ENCODE assay signal across 12 mouse cellular contexts in the genomic region with DNA sequence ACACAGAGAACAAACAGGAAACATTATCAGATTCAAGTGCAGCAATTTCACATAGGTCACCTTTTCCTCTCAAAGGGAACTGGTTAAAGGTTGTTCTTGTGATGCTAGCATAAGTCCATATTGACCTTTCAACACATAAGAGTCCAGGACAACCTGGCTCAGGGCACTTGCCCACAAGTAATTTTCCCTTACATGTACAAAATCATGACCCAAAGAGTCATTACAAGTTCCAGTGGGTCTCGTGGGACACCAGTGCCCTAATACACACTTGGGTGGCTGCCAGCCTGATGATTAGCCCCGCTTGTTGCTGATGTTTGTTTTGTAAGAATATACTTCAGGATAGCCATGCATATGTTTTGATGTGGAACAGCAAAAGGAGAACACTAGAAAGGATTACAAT.
A peak's percentile ranks its signal among the peaks of the same experiment; 100 is the strongest.
DNase-seq lines count a peak whose midpoint lies in the region; ATAC-seq lines count a peak whose summit lies in the region.
"Had no signal": no experiment of that assay in that cellular context is flagged by ENCODE, and none has a peak within 500 bp of the region (broad histone marks: within the 10 kb centered on the region; RNA-seq: fewer than 3 reads in every experiment).

No protein-coding gene starts in this region.

- peaks cover 21% of the 10 kb centered on the region for H3K4me1 ChIP-seq in kidney, embryonic 16.5 days (ENCODE audit: insufficient read depth, low read length)
- H3K4me1 ChIP-seq: stomach, embryonic 15.5 days had no signal

- no peaks in the 10 kb centered on the region for H3K27me3 ChIP-seq in kidney, embryonic 16.5 days (ENCODE audit: insufficient read depth, low read length)
- H3K27me3 ChIP-seq: stomach, embryonic 15.5 days had no signal

- ATAC-seq in kidney, embryonic 16.5 days (ENCODE audit: low FRiP score, low TSS enrichment), result no peak

- peak; percentile 5 for DNase-seq in kidney, adult 11 months
- DNase-seq in NIH3T3 (ENCODE audit: low read depth), result peak; percentile 63
- peak; percentile 14 to 39 for DNase-seq in adrenal gland, postnatal 36 days
- DNase-seq in kidney, postnatal 10 days, result peak; percentile 56
- no peak for DNase-seq in T-cell, adult 2 months (ENCODE audit: low spot score)
- DNase-seq in spleen, postnatal 14 days (ENCODE audit: low spot score in 2 of 2), result no peak
- DNase-seq: right cerebral cortex, postnatal 14 days had no signal

- no peaks in the 10 kb centered on the region for H3K9me3 ChIP-seq in kidney, embryonic 16.5 days (ENCODE audit: low read length)
- H3K9me3 ChIP-seq: stomach, embryonic 15.5 days had no signal

- 24% methylated on average over 2 of the region's 2 CpGs for WGBS in kidney, embryonic 16.5 days

- no peaks in the 10 kb centered on the region for H3K36me3 ChIP-seq in kidney, embryonic 16.5 days (ENCODE audit: insufficient read depth, low read length)
- H3K36me3 ChIP-seq: stomach, embryonic 15.5 days had no signal

- no peak overlapping the region for H3K4me3 ChIP-seq in kidney, embryonic 16.5 days (ENCODE audit: low read length)
- H3K4me3 ChIP-seq: heart, adult 2 months; stomach, embryonic 15.5 days had no signal

- no peak overlapping the region; the same call in 1 of the 2 replicates for H3K9ac ChIP-seq in kidney, embryonic 16.5 days (replicated peaks; ENCODE audit: low read length)
- H3K9ac ChIP-seq: stomach, embryonic 15.5 days had no signal

- H3K4me2 ChIP-seq in kidney, embryonic 16.5 days (replicated peaks; ENCODE audit: low read depth, low read length), result no peak overlapping the region
- H3K4me2 ChIP-seq: liver, embryonic 11.5 days; stomach, embryonic 15.5 days had no signal

- no peak overlapping the region for H3K27ac ChIP-seq in kidney, embryonic 16.5 days (ENCODE audit: low read length)
- H3K27ac ChIP-seq: heart, adult 2 months; macrophage; stomach, embryonic 15.5 days had no signal

Comparison
In these comparisons a context has a peak if more than half of its experiments do, and no peak if none do; other contexts are left out.
1. DNase-seq: peak in kidney, adult 11 months (single experiment), NIH3T3 (single experiment), adrenal gland, postnatal 36 days (2 of 2) and kidney, postnatal 10 days (single experiment); none in T-cell, adult 2 months (single experiment) and spleen, postnatal 14 days (0 of 2).